Mouse (Mus musculus) cortical plate, adult 2 months (tissue): ENCODE measurements at regions not wholly inside any gene's neighbourhood (a gene's known extent, or its start where the extent isn't known, plus 50 kb on each side); places are given as distances from the start of the nearest gene placed in this dataset.
"Not testable (repeated sequence)": the region's sequence is repeated elsewhere in the genome, so short reads cannot be mapped to it uniquely, and the experiment has no call there.

Experiments
- H3K27ac ChIP-seq: fragments of 200-500 bp; 2 replicates; pipeline ENCODE4 v1.5.1; 2012; ENCODE audit warnings: low read length, control low read depth, inconsistent platforms; ENCODE audit not compliant: insufficient read depth
- H3K4me1 ChIP-seq: fragments of 200-500 bp; 2 replicates; pipeline ENCODE4 v1.6.1; 2011; ENCODE audit warnings: low read length; ENCODE audit not compliant: control insufficient read depth, insufficient read depth
- H3K4me3 ChIP-seq: fragments of 200-500 bp; 2 replicates; pipeline ENCODE4 v1.5.1; 2011; ENCODE audit warnings: mild to moderate bottlenecking, low read length, control low read depth; ENCODE audit not compliant: insufficient read depth
- CTCF ChIP-seq: fragments of 200-500 bp; IDR thresholded peaks from 2 replicates; pipeline ENCODE4 v1.5.1; 2011; ENCODE audit warnings: mild to moderate bottlenecking, control low read depth, low read length; ENCODE audit not compliant: insufficient read depth; ENCODE audit errors: extremely low read depth
- POLR2A ChIP-seq: fragments of 200-500 bp; IDR thresholded peaks from 2 replicates; pipeline ENCODE4 v1.6.1; 2011; ENCODE audit warnings: mild to moderate bottlenecking, low read length, control low read depth; ENCODE audit not compliant: insufficient read depth; ENCODE audit errors: extremely low read depth

- Histone ChIP-seq H3K4me3 (no peak overlapping the region), H3K4me1 (no peaks in the 10 kb centered on the region), H3K27ac (no peak overlapping the region)
- TF ChIP-seq POLR2A: no peak
Observed at GRCm38 (mm10) chr13:32465787-32466186, 127.2 kb upstream of the Gmds start.

- Histone ChIP-seq H3K4me1 (no peaks in the 10 kb centered on the region), H3K27ac (no peak overlapping the region), H3K4me3 (no peak overlapping the region)
- TF ChIP-seq CTCF: no peak
- no peak for TF ChIP-seq POLR2A
Observed at GRCm38 (mm10) chr13:32465041-32465682, 126.6 kb upstream of the Gmds start.

GRCm38 (mm10) chr13:32454419-32455146 is 116.0 kb upstream of the Gmds start:
- H3K4me1 ChIP-seq: no peaks in the 10 kb centered on the region; the same call in 1 of the 2 replicates
- no peak for TF ChIP-seq CTCF
- no peak for TF ChIP-seq POLR2A

GRCm38 (mm10) chr13:32449710-32450417 is 111.3 kb upstream of the Gmds start:
- H3K27ac ChIP-seq: no peak overlapping the region
- TF ChIP-seq CTCF (no peak), POLR2A (no peak)
- no peaks in the 10 kb centered on the region; the same call in 1 of the 2 replicates for H3K4me1 ChIP-seq
- no peak overlapping the region for H3K4me3 ChIP-seq

More at GRCm38 (mm10) chr13:32454419-32455146, 116.0 kb upstream of the Gmds start:
- no peak overlapping the region for H3K27ac ChIP-seq
- H3K4me3 ChIP-seq: no peak overlapping the region

GRCm38 (mm10) chr13:32444531-32444930 is 106.0 kb upstream of the Gmds start:
- H3K4me3 ChIP-seq: no peak overlapping the region
- H3K27ac ChIP-seq: no peak overlapping the region
- no peaks in the 10 kb centered on the region for H3K4me1 ChIP-seq
- TF ChIP-seq CTCF (no peak), POLR2A (no peak)

- TF ChIP-seq CTCF: no peak
- no peak for TF ChIP-seq POLR2A
- H3K4me1 ChIP-seq: no peaks in the 10 kb centered on the region
- H3K4me3 ChIP-seq: no peak overlapping the region
- H3K27ac ChIP-seq: no peak overlapping the region
Observed at GRCm38 (mm10) chr13:32442025-32442424, 103.5 kb upstream of the Gmds start.

GRCm38 (mm10) chr13:32435136-32435535 is 96.6 kb upstream of the Gmds start:
- Histone ChIP-seq H3K4me3 (no peak overlapping the region), H3K4me1 (no peaks in the 10 kb centered on the region), H3K27ac (no peak overlapping the region)
- TF ChIP-seq CTCF (no peak), POLR2A (no peak)

GRCm38 (mm10) chr13:32428482-32428881 is 89.9 kb upstream of the Gmds start:
- H3K4me3 ChIP-seq: no peak overlapping the region
- no peak overlapping the region for H3K27ac ChIP-seq
- TF ChIP-seq POLR2A (no peak), CTCF (no peak)
- H3K4me1 ChIP-seq: no peaks in the 10 kb centered on the region

- Histone ChIP-seq H3K4me1 (no peaks in the 10 kb centered on the region), H3K27ac (no peak overlapping the region), H3K4me3 (no peak overlapping the region)
- TF ChIP-seq POLR2A (no peak), CTCF (no peak)
Observed at GRCm38 (mm10) chr13:32426906-32427305, 88.4 kb upstream of the Gmds start.

- Histone ChIP-seq H3K4me3 (no peak overlapping the region), H3K27ac (no peak overlapping the region), H3K4me1 (no peaks in the 10 kb centered on the region)
- no peak for TF ChIP-seq CTCF
- no peak for TF ChIP-seq POLR2A
Observed at GRCm38 (mm10) chr13:32426199-32426598, 87.7 kb upstream of the Gmds start.

GRCm38 (mm10) chr13:32424543-32424942 is 86.0 kb upstream of the Gmds start:
- H3K4me1 ChIP-seq: not testable (repeated sequence)

More at GRCm38 (mm10) chr13:32424543-32424942, 86.0 kb upstream of the Gmds start:
- not testable (repeated sequence) for H3K4me3 ChIP-seq, H3K27ac ChIP-seq
